Mouse (Mus musculus) lung, embryonic 16.5 days (tissue): ENCODE measurements around the gene Fgf6. TPM values are rescaled to one million over a fixed set of nuclear protein-coding genes. Genes with fewer than 3 reads are reported as not detected.
A peak's percentile ranks its signal among the peaks of the same experiment; 100 is the strongest.

Experiments
- ATAC-seq: fragments of 200-750 bp; cut with Nextera tagmentation; 2 replicates; pipeline ENCODE4 v1.8.0; 2017; ENCODE audit warnings: low read depth, mild to moderate bottlenecking, moderate library complexity
- H3K27ac ChIP-seq: fragments of 300-500 bp; sonication (generic); 2 replicates; pipeline ENCODE4 v1.5.1; 2014; ENCODE audit warnings: mild to moderate bottlenecking, control low read depth, low read length
- H3K27me3 ChIP-seq: fragments of 300-500 bp; sonication (generic); 2 replicates; pipeline ENCODE4 v1.6.1; 2014; ENCODE audit warnings: low read depth, low read length, mixed read lengths; ENCODE audit not compliant: control insufficient read depth, insufficient read depth
- H3K36me3 ChIP-seq: fragments of 300-500 bp; sonication (generic); 2 replicates; pipeline ENCODE4 v1.6.1; 2014; ENCODE audit warnings: low read length; ENCODE audit not compliant: control insufficient read depth, insufficient read depth
- H3K4me1 ChIP-seq: fragments of 300-500 bp; sonication (generic); replicated peaks from 2 replicates; pipeline ENCODE4 v1.6.1; 2014; ENCODE audit warnings: low read length, mixed read lengths; ENCODE audit not compliant: control insufficient read depth, insufficient read depth
- H3K4me2 ChIP-seq: fragments of 300-500 bp; sonication (generic); 2 replicates; pipeline ENCODE4 v1.6.1; 2014; ENCODE audit warnings: low read depth, low read length, control low read depth
- H3K4me3 ChIP-seq: fragments of 300-500 bp; sonication (generic); 2 replicates; pipeline ENCODE4 v1.5.1; 2014; ENCODE audit warnings: mild to moderate bottlenecking, low read length, control low read depth
- H3K9ac ChIP-seq: fragments of 300-500 bp; sonication (generic); 2 replicates; pipeline ENCODE4 v1.6.1; 2014; ENCODE audit warnings: low read length, control low read depth
- H3K9me3 ChIP-seq: fragments of 300-500 bp; sonication (generic); 2 replicates; pipeline ENCODE4 v1.6.1; 2016; ENCODE audit warnings: low read length; ENCODE audit not compliant: control insufficient read depth
- WGBS: fragments of 180-500 bp; shearing (Covaris S2); extraction: QIAGEN DNeasy Blood & Tissue Kit; methylation state at CpG from one replicate; pipeline ENCODE4 v1.1.7; 2014; 5-methylcytosine and 5-hydroxymethylcytosine counted together
- polyA plus RNA-seq: library from polyadenylated mRNA; unstranded; fragments of >200 nt; fragmentation: Nextera tagmentation; extraction: Ambion mirVana; gene quantifications from 2 replicates; pipeline ENCODE4 v1.2.1, GENCODE M21; 2015

The Fgf6 gene
- polyA plus RNA-seq, 1 experiment from 2014 or later: 0.04 TPM

DNA sequence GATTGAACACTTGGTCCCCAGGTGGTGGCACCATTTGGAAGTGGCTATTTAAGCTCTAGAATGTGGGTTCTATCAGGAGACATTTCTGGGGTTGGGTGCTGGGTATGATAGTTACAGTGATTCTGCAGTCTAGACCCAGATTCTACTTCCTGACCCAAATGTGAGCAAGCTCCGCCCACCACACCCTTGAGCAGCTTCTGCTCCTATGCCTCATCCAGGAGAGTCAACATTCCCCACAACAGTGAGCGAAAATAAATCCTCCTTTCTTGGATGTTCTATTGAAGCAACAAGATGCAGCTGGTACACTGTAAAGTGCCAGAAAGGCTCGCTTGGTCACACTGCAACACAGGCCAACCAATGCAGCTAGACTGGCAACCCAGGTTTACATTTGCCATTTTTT is 48.5 kb downstream of the Fgf6 start:
- 70% methylated on average over 3 of the region's 3 CpGs for WGBS
- no peaks in the 10 kb centered on the region for H3K9me3 ChIP-seq

DNA sequence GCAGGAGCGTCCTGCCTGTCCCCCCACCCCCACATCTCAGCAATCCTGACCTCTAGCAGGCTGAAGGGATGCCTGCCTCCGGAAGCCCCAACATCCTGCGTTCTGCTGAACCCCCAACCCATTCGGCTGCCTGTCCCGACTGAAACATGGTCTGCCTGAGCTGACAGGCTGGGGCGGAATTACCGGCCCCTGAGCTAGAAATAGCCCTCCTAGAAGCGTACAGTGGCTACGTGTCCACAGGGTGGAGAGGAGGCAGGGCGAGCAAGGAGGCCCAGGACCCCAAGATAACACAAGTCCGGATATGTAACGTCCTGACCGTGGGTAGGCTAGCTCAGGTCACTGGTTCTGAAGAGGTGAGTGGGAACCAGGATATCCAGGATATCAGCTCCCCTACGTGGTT is 49.4 kb downstream of the Fgf6 start:
- peaks cover 2% of the 10 kb centered on the region; the same call in 1 of the 2 replicates for H3K4me1 ChIP-seq
- no peaks in the 10 kb centered on the region for H3K36me3 ChIP-seq
- WGBS: 4% methylated on average over 14 of the region's 14 CpGs
- no peak overlapping the region for H3K4me3 ChIP-seq
- no peaks in the 10 kb centered on the region for H3K9me3 ChIP-seq
- H3K4me2 ChIP-seq: peak overlapping the region; percentile 37; the same call in 1 of the 2 replicates
- no peak for ATAC-seq
- H3K27ac ChIP-seq: no peak overlapping the region
- peak overlapping the region; percentile 3; the same call in 1 of the 2 replicates for H3K9ac ChIP-seq
- no peaks in the 10 kb centered on the region for H3K27me3 ChIP-seq

More for the DNA sequence above, 48.5 kb downstream of the Fgf6 start:
- Histone ChIP-seq H3K9ac (no peak overlapping the region), H3K4me1 (peaks cover 2% of the 10 kb centered on the region; the same call in 1 of the 2 replicates), H3K27me3 (no peaks in the 10 kb centered on the region), H3K4me2 (no peak overlapping the region), H3K27ac (no peak overlapping the region), H3K36me3 (no peaks in the 10 kb centered on the region), H3K4me3 (no peak overlapping the region)
- no peak for ATAC-seq

GRCm38 (mm10) chr6:127072817-127073216 is 57.4 kb downstream of the Fgf6 start, which contains the start of gene Fgf23:
Gene Fgf23 (plus strand): TSS chr6:127072902.
- peak; percentile 97 for ATAC-seq
- 10% methylated on average over 5 of the region's 5 CpGs for WGBS
- Histone ChIP-seq H3K9ac (no peak within 1 kb of the TSS), H3K9me3 (no peaks in the 10 kb centered on the region), H3K27ac (no peak within 1 kb of the TSS), H3K27me3 (no peaks in the 10 kb centered on the region; the same call in 1 of the 2 replicates), H3K36me3 (no peaks in the 10 kb centered on the region), H3K4me1 (no peaks in the 10 kb centered on the region), H3K4me3 (no peak within 1 kb of the TSS), H3K4me2 (peak within 1 kb of the TSS; percentile 40)

Other genes starting within 250 kb of the Fgf6 start
- gene Ndufa9, start 166.4 kb upstream of the Fgf6 start, polyA plus RNA-seq: 197 TPM in 2 replicates
- gene Akap3, start 162.5 kb upstream of the Fgf6 start, polyA plus RNA-seq: not detected in 2 replicates
- 0.19 and 0.21 TPM in 2 replicates for gene Dyrk4, start 93.7 kb upstream of the Fgf6 start, polyA plus RNA-seq
- gene Rad51ap1, start 76.0 kb upstream of the Fgf6 start, polyA plus RNA-seq: 61.1 and 64.9 TPM in 2 replicates
- gene D6Wsu163e, start 75.6 kb upstream of the Fgf6 start, polyA plus RNA-seq: 19.4 and 20.1 TPM in 2 replicates
- gene Fgf23, start 57.3 kb downstream of the Fgf6 start, polyA plus RNA-seq: not detected in 2 replicates
- gene Tigar, start 94.0 kb downstream of the Fgf6 start, polyA plus RNA-seq: 2.5 and 2.8 TPM in 2 replicates
- 458 and 500 TPM in 2 replicates for gene Ccnd2, start 136.6 kb downstream of the Fgf6 start, polyA plus RNA-seq